In the genomic region with DNA sequence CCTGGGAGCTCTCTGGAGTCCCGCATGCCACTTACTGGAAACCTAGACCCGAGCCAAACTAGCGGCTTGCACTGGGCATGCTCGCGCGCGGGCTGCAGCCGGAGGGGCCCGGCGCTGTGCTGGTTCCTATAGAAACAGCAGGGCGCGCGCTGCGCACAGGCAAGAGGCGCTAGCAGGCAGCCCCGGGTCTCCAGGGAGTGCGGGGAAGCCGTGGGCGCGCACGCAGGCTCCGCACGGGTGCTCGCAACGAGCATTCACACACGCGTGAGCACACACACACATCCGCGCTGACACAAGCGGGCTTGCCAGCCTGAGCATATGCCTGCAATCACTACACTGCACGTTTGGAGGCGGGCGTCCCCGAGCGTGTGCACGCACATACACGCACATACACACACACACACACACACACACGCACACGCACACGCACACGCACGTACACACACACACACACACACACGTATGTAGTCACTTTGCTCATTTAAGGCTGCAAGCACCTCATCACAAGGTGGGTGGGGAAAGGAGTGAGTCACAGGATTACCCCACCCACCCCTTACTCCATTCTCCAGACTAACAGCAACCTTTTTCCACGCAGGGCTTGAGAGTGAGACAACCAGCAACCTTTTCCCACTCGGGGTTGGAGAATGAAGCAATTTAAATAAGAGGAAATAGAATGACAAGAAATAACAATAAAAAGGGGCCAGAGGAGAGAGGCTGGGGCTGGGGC, we compare ENCODE assay signal across 8 mouse cellular contexts. TPM values are rescaled to one million over a fixed set of nuclear protein-coding genes. Genes with fewer than 3 reads are reported as not detected.
DNase-seq lines count a peak whose midpoint lies in the region; ATAC-seq and TF ChIP-seq lines count a peak whose summit lies in the region.

No protein-coding gene starts in this region.

- peak overlapping the region; percentile 71 for H3K27ac ChIP-seq in forebrain, embryonic 12.5 days
- H3K27ac ChIP-seq in liver, embryonic 15.5 days (replicated peaks) = no peak overlapping the region
- peak overlapping the region; percentile 86 for H3K27ac ChIP-seq in neural tube, embryonic 13.5 days (replicated peaks)

- DNase-seq in brain, embryonic 14.5 days (ENCODE audit: low read depth) = peak; percentile 97
- DNase-seq in heart, postnatal 10 days = peak; percentile 76 to 79
- peak; percentile 88 for DNase-seq in layer of hippocampus, adult 11-12 months (ENCODE audit: low spot score)
- peak; percentile 13 to 28 for DNase-seq in thymus, postnatal 10 days (ENCODE audit: low spot score in 2 of 2)

- peak overlapping the region; percentile 83 for H3K4me3 ChIP-seq in E14TG2a.4 (replicated peaks; ENCODE audit: low read length)
- H3K4me3 ChIP-seq in forebrain, embryonic 12.5 days (replicated peaks) = peak overlapping the region; percentile 62
- peak overlapping the region; percentile 49 for H3K4me3 ChIP-seq in liver, embryonic 15.5 days (replicated peaks)
- peak overlapping the region; percentile 75 for H3K4me3 ChIP-seq in neural tube, embryonic 13.5 days

- under 1% methylated on average over 40 of the region's 45 CpGs for WGBS in forebrain, embryonic 12.5 days
- WGBS in liver, embryonic 15.5 days (ENCODE audit: insufficient replicate concordance) = under 1% methylated on average over 45 of the region's 45 CpGs
- WGBS in neural tube, embryonic 13.5 days = under 1% methylated on average over 44 of the region's 45 CpGs

- peak; percentile 93 for ATAC-seq in forebrain, embryonic 12.5 days (ENCODE audit: low FRiP score)
- ATAC-seq in liver, embryonic 15.5 days (ENCODE audit: insufficient read depth) = peak; percentile 67
- peak; percentile 97 for ATAC-seq in neural tube, embryonic 13.5 days (ENCODE audit: low read depth)

- H3K4me2 ChIP-seq in forebrain, embryonic 12.5 days = peak overlapping the region; percentile 81
- peak overlapping the region; percentile 69 for H3K4me2 ChIP-seq in liver, embryonic 15.5 days
- peak overlapping the region; percentile 83 for H3K4me2 ChIP-seq in neural tube, embryonic 13.5 days

- peaks cover 10% of the 10 kb centered on the region for H3K36me3 ChIP-seq in E14TG2a.4 (ENCODE audit: insufficient read depth, low read length)
- H3K36me3 ChIP-seq in forebrain, embryonic 12.5 days (replicated peaks) = no peaks in the 10 kb centered on the region
- no peaks in the 10 kb centered on the region for H3K36me3 ChIP-seq in liver, embryonic 15.5 days (replicated peaks)
- H3K36me3 ChIP-seq in neural tube, embryonic 13.5 days = no peaks in the 10 kb centered on the region

- peak overlapping the region; percentile 63 for H3K9ac ChIP-seq in forebrain, embryonic 12.5 days
- no peak overlapping the region for H3K9ac ChIP-seq in liver, embryonic 15.5 days
- peak overlapping the region; percentile 89 for H3K9ac ChIP-seq in neural tube, embryonic 13.5 days

- H3K9me3 ChIP-seq in E14TG2a.4 (ENCODE audit: low read length) = no peaks in the 10 kb centered on the region
- no peaks in the 10 kb centered on the region for H3K9me3 ChIP-seq in forebrain, embryonic 12.5 days
- H3K9me3 ChIP-seq in liver, embryonic 15.5 days (replicated peaks) = no peaks in the 10 kb centered on the region
- H3K9me3 ChIP-seq in neural tube, embryonic 13.5 days = no peaks in the 10 kb centered on the region

- H3K27me3 ChIP-seq in E14TG2a.4 (ENCODE audit: insufficient read depth, low read length) = no peaks in the 10 kb centered on the region
- peaks cover 5% of the 10 kb centered on the region; the same call in 1 of the 2 replicates for H3K27me3 ChIP-seq in forebrain, embryonic 12.5 days
- H3K27me3 ChIP-seq in liver, embryonic 15.5 days = peaks cover 48% of the 10 kb centered on the region
- H3K27me3 ChIP-seq in neural tube, embryonic 13.5 days = no peaks in the 10 kb centered on the region

- 0 out of 2 replicates have a peak, but pooled peaks have one; percentile 26 for TF ChIP-seq POLR2A in brain, embryonic 14.5 days (IDR thresholded peaks at IDR 0.05; ENCODE audit: borderline replicate concordance, extremely low read depth, insufficient read depth, insufficient read length, poor library complexity, severe bottlenecking)

- intact Hi-C loops in heart, postnatal 10 days (cut with DNase I) = no loop called here

- TF ChIP-seq CTCF in E14TG2a.4 (conservative IDR thresholded peaks at IDR 0.05; ENCODE audit: low read length) = no peak
- TF ChIP-seq CTCF in brain, embryonic 14.5 days (IDR thresholded peaks at IDR 0.05; ENCODE audit: borderline replicate concordance, extremely low read depth, insufficient read depth, insufficient read length) = no peak

- peaks cover 81% of the 10 kb centered on the region for H3K4me1 ChIP-seq in E14TG2a.4 (replicated peaks; ENCODE audit: low read depth, low read length)
- H3K4me1 ChIP-seq in forebrain, embryonic 12.5 days = peaks cover 52% of the 10 kb centered on the region
- 0 out of 2 replicates have a peak, but pooled peaks cover 2% of the 10 kb centered on the region for H3K4me1 ChIP-seq in liver, embryonic 15.5 days (replicated peaks)
- peaks cover 59% of the 10 kb centered on the region for H3K4me1 ChIP-seq in neural tube, embryonic 13.5 days (replicated peaks)

RNA-seq across cellular contexts. Expression of a gene that starts 11.2 kb away (rescaled TPM):
- polyA plus RNA-seq in brain, embryonic 14.5 days (2012; rRNA removed) = 29.9 and 40.6 TPM in 2 replicates
- polyA plus RNA-seq in forebrain, embryonic 12.5 days (2016; fragmentation: Nextera tagmentation; extraction: Ambion mirVana) = 18.2 and 18.6 TPM in 2 replicates
- 1 to 10 TPM; 7.4 to 7.7 TPM for total RNA-seq in heart, postnatal 10 days (2021)
- 1.4 and 1.8 TPM in 2 replicates for polyA plus RNA-seq in liver, embryonic 15.5 days (2015; fragmentation: Nextera tagmentation; extraction: Ambion mirVana)
- polyA plus RNA-seq in neural tube, embryonic 13.5 days (2015; fragmentation: Nextera tagmentation; extraction: Ambion mirVana) = 31.8 TPM in 2 replicates

RNA-seq across cellular contexts. Expression of a gene that starts 18.2 kb away (rescaled TPM):
- polyA plus RNA-seq in brain, embryonic 14.5 days (2012; rRNA removed) = 1.2 and 1.7 TPM in 2 replicates
- 0.88 and 1.6 TPM in 2 replicates for polyA plus RNA-seq in forebrain, embryonic 12.5 days (2016; fragmentation: Nextera tagmentation; extraction: Ambion mirVana)
- 1 to 10 TPM; 3.6 to 5.6 TPM for total RNA-seq in heart, postnatal 10 days (2021)
- 3.9 and 4.1 TPM in 2 replicates for polyA plus RNA-seq in liver, embryonic 15.5 days (2015; fragmentation: Nextera tagmentation; extraction: Ambion mirVana)
- 1.7 and 2.3 TPM in 2 replicates for polyA plus RNA-seq in neural tube, embryonic 13.5 days (2015; fragmentation: Nextera tagmentation; extraction: Ambion mirVana)

RNA-seq across cellular contexts. Expression of a gene that starts 23.0 kb away (rescaled TPM):
- polyA plus RNA-seq in brain, embryonic 14.5 days (2012; rRNA removed) = 5.7 and 6.1 TPM in 2 replicates
- 3.9 and 6.5 TPM in 2 replicates for polyA plus RNA-seq in forebrain, embryonic 12.5 days (2016; fragmentation: Nextera tagmentation; extraction: Ambion mirVana)
- total RNA-seq in heart, postnatal 10 days (2021) = 1,000 to 10,000 TPM; 1,315 to 1,426 TPM
- polyA plus RNA-seq in liver, embryonic 15.5 days (2015; fragmentation: Nextera tagmentation; extraction: Ambion mirVana) = 9.9 and 15.2 TPM in 2 replicates
- 15.3 and 19.5 TPM in 2 replicates for polyA plus RNA-seq in neural tube, embryonic 13.5 days (2015; fragmentation: Nextera tagmentation; extraction: Ambion mirVana)

RNA-seq across cellular contexts. Expression of a gene that starts 24.1 kb away (rescaled TPM):
- 1.3 and 1.8 TPM in 2 replicates for polyA plus RNA-seq in brain, embryonic 14.5 days (2012; rRNA removed)
- 0.54 TPM in 1 of 2 replicates, not detected in the other for polyA plus RNA-seq in forebrain, embryonic 12.5 days (2016; fragmentation: Nextera tagmentation; extraction: Ambion mirVana)
- 100 to 1,000 TPM; 119 to 133 TPM for total RNA-seq in heart, postnatal 10 days (2021)
- 2.1 and 3.5 TPM in 2 replicates for polyA plus RNA-seq in liver, embryonic 15.5 days (2015; fragmentation: Nextera tagmentation; extraction: Ambion mirVana)
- polyA plus RNA-seq in neural tube, embryonic 13.5 days (2015; fragmentation: Nextera tagmentation; extraction: Ambion mirVana) = 2.4 and 4.5 TPM in 2 replicates

RNA-seq across cellular contexts. Expression of a gene that starts 39.9 kb away (rescaled TPM):
- 8.0 and 8.3 TPM in 2 replicates for polyA plus RNA-seq in brain, embryonic 14.5 days (2012; rRNA removed)
- 10.6 and 11.7 TPM in 2 replicates for polyA plus RNA-seq in forebrain, embryonic 12.5 days (2016; fragmentation: Nextera tagmentation; extraction: Ambion mirVana)
- total RNA-seq in heart, postnatal 10 days (2021) = 1 to 10 TPM; 6.6 to 6.9 TPM
- polyA plus RNA-seq in liver, embryonic 15.5 days (2015; fragmentation: Nextera tagmentation; extraction: Ambion mirVana) = 8.5 and 10.3 TPM in 2 replicates
- 8.9 and 12.9 TPM in 2 replicates for polyA plus RNA-seq in neural tube, embryonic 13.5 days (2015; fragmentation: Nextera tagmentation; extraction: Ambion mirVana)

Comparison
In these comparisons a context has a peak if more than half of its experiments do, and no peak if none do; other contexts are left out.
1. DNase-seq: peak in every context shown above with its lines; median percentile 97 in brain, embryonic 14.5 days; 88 in layer of hippocampus, adult 11-12 months; 78 in heart, postnatal 10 days; 20 in thymus, postnatal 10 days.